Mouse (Mus musculus) neural tube, embryonic 13.5 days (tissue): ENCODE data around the gene Aarsd1. TPM values are rescaled to one million over a fixed set of nuclear protein-coding genes. Genes with fewer than 3 reads are reported as not detected.
"Not testable (repeated sequence)": the region's sequence is repeated elsewhere in the genome, so short reads cannot be mapped to it uniquely, and the experiment has no call there.

Source experiments
- ATAC-seq: fragments of 200-750 bp; cut with Nextera tagmentation; 2 replicates; pipeline ENCODE4 v1.8.0; 2017; ENCODE audit warnings: low read depth, mild to moderate bottlenecking, moderate TSS enrichment, moderate library complexity
- H3K27ac ChIP-seq: fragments of 300-500 bp; sonication (generic); replicated peaks from 2 replicates; pipeline ENCODE4 v1.5.1; 2015; ENCODE audit warnings: moderate library complexity, mild to moderate bottlenecking, inconsistent platforms
- H3K27me3 ChIP-seq: fragments of 300-500 bp; sonication (generic); 2 replicates; pipeline ENCODE4 v1.6.1; 2015; ENCODE audit warnings: mild to moderate bottlenecking, inconsistent platforms
- H3K36me3 ChIP-seq: fragments of 300-500 bp; sonication (generic); 2 replicates; pipeline ENCODE4 v1.6.1; 2015; ENCODE audit warnings: mild to moderate bottlenecking, inconsistent platforms
- H3K4me1 ChIP-seq: fragments of 300-500 bp; sonication (generic); replicated peaks from 2 replicates; pipeline ENCODE4 v1.6.1; 2015; ENCODE audit warnings: inconsistent platforms
- H3K4me2 ChIP-seq: fragments of 300-500 bp; sonication (generic); 2 replicates; pipeline ENCODE4 v1.6.1; 2015; ENCODE audit warnings: inconsistent platforms, mild to moderate bottlenecking, moderate library complexity
- H3K4me3 ChIP-seq: fragments of 300-500 bp; sonication (generic); 2 replicates; pipeline ENCODE4 v1.5.1; 2015; ENCODE audit warnings: mild to moderate bottlenecking, inconsistent platforms
- H3K9ac ChIP-seq: fragments of 300-500 bp; sonication (generic); 2 replicates; pipeline ENCODE4 v1.6.1; 2015; ENCODE audit warnings: moderate library complexity, mild to moderate bottlenecking, inconsistent platforms
- H3K9me3 ChIP-seq: fragments of 300-500 bp; sonication (generic); 2 replicates; pipeline ENCODE4 v1.6.1; 2016; ENCODE audit warnings: inconsistent platforms
- WGBS: fragments of 180-500 bp; shearing (Covaris S2); methylation state at CpG from one replicate; pipeline ENCODE4 v1.1.7; 2015; 5-methylcytosine and 5-hydroxymethylcytosine counted together
- polyA plus RNA-seq: library from polyadenylated mRNA; unstranded; fragments of >200 nt; fragmentation: Nextera tagmentation; extraction: Ambion mirVana; gene quantifications from 2 replicates; pipeline ENCODE4 v1.2.1, GENCODE M21; 2015

The Aarsd1 gene
- polyA plus RNA-seq, 1 experiment from 2014 or later, result 90.0 TPM

- 90% methylated on average over 9 of the region's 9 CpGs for WGBS
- peaks cover 6% of the 10 kb centered on the region for H3K4me1 ChIP-seq
- no peak overlapping the region for H3K4me3 ChIP-seq
- ATAC-seq, result no peak
- no peaks in the 10 kb centered on the region for H3K27me3 ChIP-seq
- peaks cover 62% of the 10 kb centered on the region for H3K36me3 ChIP-seq
- no peaks in the 10 kb centered on the region for H3K9me3 ChIP-seq
- no peak overlapping the region for H3K9ac ChIP-seq
- H3K27ac ChIP-seq, result no peak overlapping the region
- H3K4me2 ChIP-seq, result no peak overlapping the region
Observed at GRCm38 (mm10) chr11:101457631-101458030, 40.2 kb upstream of the Aarsd1 start.

- 88% methylated on average over 7 of the region's 7 CpGs for WGBS
Observed at GRCm38 (mm10) chr11:101455627-101456026, 38.2 kb upstream of the Aarsd1 start.

GRCm38 (mm10) chr11:101454702-101455101, 37.3 kb upstream of the Aarsd1 start:
- 53% methylated on average over 6 of the region's 6 CpGs for WGBS
- ATAC-seq, result no peak
- no peak overlapping the region for H3K4me3 ChIP-seq
- H3K36me3 ChIP-seq, result peaks cover 33% of the 10 kb centered on the region
- no peak overlapping the region for H3K9ac ChIP-seq
- H3K4me1 ChIP-seq, result no peaks in the 10 kb centered on the region
- H3K27me3 ChIP-seq, result no peaks in the 10 kb centered on the region
- peak overlapping the region; percentile 54; the same call in 1 of the 2 replicates for H3K27ac ChIP-seq
- no peak overlapping the region for H3K4me2 ChIP-seq
- H3K9me3 ChIP-seq, result no peaks in the 10 kb centered on the region

More at GRCm38 (mm10) chr11:101455627-101456026, 38.2 kb upstream of the Aarsd1 start:
- no peak overlapping the region for H3K9ac ChIP-seq
- peaks cover 42% of the 10 kb centered on the region for H3K36me3 ChIP-seq
- ATAC-seq, result no peak
- H3K4me2 ChIP-seq, result no peak overlapping the region
- H3K27ac ChIP-seq, result no peak overlapping the region
- no peak overlapping the region for H3K4me3 ChIP-seq
- no peaks in the 10 kb centered on the region for H3K27me3 ChIP-seq
- no peaks in the 10 kb centered on the region for H3K9me3 ChIP-seq
- H3K4me1 ChIP-seq, result no peaks in the 10 kb centered on the region

GRCm38 (mm10) chr11:101452093-101452774, 34.8 kb upstream of the Aarsd1 start:
- ATAC-seq, result no peak
- Histone ChIP-seq H3K27ac (no peak overlapping the region), H3K36me3 (peaks cover 9% of the 10 kb centered on the region), H3K4me1 (no peaks in the 10 kb centered on the region), H3K27me3 (no peaks in the 10 kb centered on the region), H3K9ac (no peak overlapping the region), H3K9me3 (no peaks in the 10 kb centered on the region), H3K4me2 (no peak overlapping the region), H3K4me3 (no peak overlapping the region)
- 74% methylated on average over 10 of the region's 10 CpGs for WGBS

- H3K36me3 ChIP-seq, result peaks cover 6% of the 10 kb centered on the region
- H3K4me1 ChIP-seq, result no peaks in the 10 kb centered on the region
- no peak overlapping the region for H3K4me3 ChIP-seq
- H3K9me3 ChIP-seq, result no peaks in the 10 kb centered on the region
- H3K9ac ChIP-seq, result no peak overlapping the region
- no peaks in the 10 kb centered on the region for H3K27me3 ChIP-seq
- no peak for ATAC-seq
- WGBS, result 96% methylated on average over 10 of the region's 10 CpGs
- no peak overlapping the region for H3K4me2 ChIP-seq
- no peak overlapping the region for H3K27ac ChIP-seq
Observed at GRCm38 (mm10) chr11:101451536-101451935, 34.1 kb upstream of the Aarsd1 start.

- Histone ChIP-seq H3K36me3 (peaks cover 12% of the 10 kb centered on the region), H3K9me3 (no peaks in the 10 kb centered on the region), H3K4me1 (no peaks in the 10 kb centered on the region), H3K27me3 (no peaks in the 10 kb centered on the region), H3K9ac (no peak overlapping the region), H3K4me2 (no peak overlapping the region), H3K4me3 (no peak overlapping the region), H3K27ac (no peak overlapping the region)
- WGBS, result 73% methylated on average over 3 of the region's 3 CpGs
- no peak for ATAC-seq
Observed at GRCm38 (mm10) chr11:101450394-101450793, 33.0 kb upstream of the Aarsd1 start.

GRCm38 (mm10) chr11:101449596-101449995, 32.2 kb upstream of the Aarsd1 start:
- H3K27me3 ChIP-seq, H3K4me2 ChIP-seq, H3K4me1 ChIP-seq, H3K9ac ChIP-seq, H3K4me3 ChIP-seq, H3K9me3 ChIP-seq, H3K27ac ChIP-seq, ATAC-seq: not testable (repeated sequence)
- 91% methylated on average over 4 of the region's 4 CpGs for WGBS
- H3K36me3 ChIP-seq, result peaks cover 19% of the 10 kb centered on the region

- H3K4me3 ChIP-seq, result no peak overlapping the region
- no peak overlapping the region for H3K9ac ChIP-seq
- H3K4me2 ChIP-seq, result peak overlapping the region; percentile 13
- H3K9me3 ChIP-seq, result no peaks in the 10 kb centered on the region
- peaks cover 26% of the 10 kb centered on the region for H3K36me3 ChIP-seq
- H3K27me3 ChIP-seq, result no peaks in the 10 kb centered on the region
- no peak for ATAC-seq
- peaks cover 12% of the 10 kb centered on the region for H3K4me1 ChIP-seq
- WGBS, result 85% methylated on average over 4 of the region's 4 CpGs
- no peak overlapping the region for H3K27ac ChIP-seq
Observed at GRCm38 (mm10) chr11:101448899-101449298, 31.5 kb upstream of the Aarsd1 start.

- Histone ChIP-seq H3K27me3 (no peaks in the 10 kb centered on the region), H3K9me3 (no peaks in the 10 kb centered on the region), H3K9ac (no peak within 1 kb of the TSS), H3K4me3 (peak within 1 kb of the TSS; percentile 8), H3K4me2 (peak within 1 kb of the TSS; percentile 13), H3K36me3 (peaks cover 32% of the 10 kb centered on the region), H3K4me1 (peaks cover 18% of the 10 kb centered on the region), H3K27ac (no peak within 1 kb of the TSS)
- ATAC-seq, result no peak
- 39% methylated on average over 10 of the region's 10 CpGs for WGBS
Observed at GRCm38 (mm10) chr11:101448274-101448746, 30.9 kb upstream of the Aarsd1 start, which contains the start of gene Ifi35. Gene Ifi35, plus strand, starts transcription at chr11:101448407.

GRCm38 (mm10) chr11:101447786-101448185, 30.4 kb upstream of the Aarsd1 start:
- H3K9me3 ChIP-seq, result no peaks in the 10 kb centered on the region
- no peak for ATAC-seq
- H3K4me1 ChIP-seq, result peaks cover 22% of the 10 kb centered on the region
- no peak overlapping the region for H3K4me2 ChIP-seq
- no peak overlapping the region for H3K27ac ChIP-seq
- H3K27me3 ChIP-seq, result no peaks in the 10 kb centered on the region
- WGBS, result 89% methylated on average over 5 of the region's 5 CpGs
- no peak overlapping the region for H3K9ac ChIP-seq
- peaks cover 33% of the 10 kb centered on the region for H3K36me3 ChIP-seq
- no peak overlapping the region for H3K4me3 ChIP-seq

GRCm38 (mm10) chr11:101446860-101447259, 29.4 kb upstream of the Aarsd1 start:
- not testable (repeated sequence) for H3K9ac ChIP-seq, H3K4me2 ChIP-seq, H3K4me3 ChIP-seq, H3K27ac ChIP-seq, H3K27me3 ChIP-seq, ATAC-seq, H3K9me3 ChIP-seq
- Histone ChIP-seq H3K4me1 (peaks cover 22% of the 10 kb centered on the region), H3K36me3 (peaks cover 33% of the 10 kb centered on the region)
- 89% methylated on average over 7 of the region's 8 CpGs for WGBS

GRCm38 (mm10) chr11:101446319-101446718, 28.9 kb upstream of the Aarsd1 start:
- Histone ChIP-seq H3K4me3 (no peak overlapping the region), H3K4me2 (no peak overlapping the region), H3K9me3 (no peaks in the 10 kb centered on the region), H3K27ac (no peak overlapping the region), H3K27me3 (no peaks in the 10 kb centered on the region), H3K9ac (no peak overlapping the region), H3K4me1 (peaks cover 22% of the 10 kb centered on the region), H3K36me3 (peaks cover 33% of the 10 kb centered on the region)
- no peak for ATAC-seq
- 79% methylated on average over 1 of the region's 1 CpGs for WGBS

- H3K27me3 ChIP-seq, result no peaks in the 10 kb centered on the region
- ATAC-seq, result peak; percentile 13
- peak overlapping the region; percentile 90 for H3K4me2 ChIP-seq
- peaks cover 33% of the 10 kb centered on the region for H3K36me3 ChIP-seq
- H3K9me3 ChIP-seq, result no peaks in the 10 kb centered on the region
- H3K4me1 ChIP-seq, result peaks cover 22% of the 10 kb centered on the region
- 2% methylated on average over 14 of the region's 14 CpGs for WGBS
- peak overlapping the region; percentile 84 for H3K4me3 ChIP-seq
- peak overlapping the region; percentile 93 for H3K27ac ChIP-seq
- peak overlapping the region; percentile 95 for H3K9ac ChIP-seq
Observed at GRCm38 (mm10) chr11:101442760-101443159, 25.3 kb upstream of the Aarsd1 start.
